Mouse (Mus musculus) small intestine, adult 2 months (tissue): ENCODE measurements around the gene Psmg1.
"Not testable (repeated sequence)": the region's sequence is repeated elsewhere in the genome, so short reads cannot be mapped to it uniquely, and the experiment has no call there.

Source experiments
- CTCF ChIP-seq: fragments of 200-500 bp; IDR thresholded peaks from 2 replicates; pipeline ENCODE4 v1.5.1; 2012; ENCODE audit warnings: low read depth, mild to moderate bottlenecking, control low read depth, inconsistent platforms, low read length, moderate library complexity, mixed read lengths; ENCODE audit not compliant: insufficient replicate concordance, insufficient read length; ENCODE audit errors: extremely low read depth
- POLR2A ChIP-seq: fragments of 200-500 bp; IDR thresholded peaks from 2 replicates; pipeline ENCODE4 v1.6.1; 2012; ENCODE audit warnings: low read depth, mild to moderate bottlenecking, control low read depth, inconsistent platforms, low read length, moderate library complexity

- not testable (repeated sequence) for TF ChIP-seq CTCF, POLR2A
These were observed 13.5 kb upstream of the Psmg1 start for GRCm38 (mm10) chr16:96004278-96004677.
